Mouse (Mus musculus) kidney, adult 8-10 months (tissue): Measurements from ENCODE around the gene Tppp2.
"Not testable (repeated sequence)": the region's sequence is repeated elsewhere in the genome, so short reads cannot be mapped to it uniquely, and the experiment has no call there.

ENCODE experiments used
- DNase-seq, 2 experiments: peaks; one replicate each; pipeline ENCODE4 v3.0.0; 2022

Gene Tppp2

GRCm38 (mm10) chr14:51912391-51913061, 5.7 kb upstream of the Tppp2 start:
- DNase-seq = peak; percentile 53 to 71

- peak; percentile 84 to 90 for DNase-seq
Observed at GRCm38 (mm10) chr14:51913062-51913959, 4.9 kb upstream of the Tppp2 start.

GRCm38 (mm10) chr14:51913960-51914762, 4.1 kb upstream of the Tppp2 start, which contains the start of gene Ndrg2:
Gene Ndrg2, minus strand, starts transcription at chr14:51914158.
- peak; percentile 63 to 70 for DNase-seq

GRCm38 (mm10) chr14:51915030-51915429, 3.2 kb upstream of the Tppp2 start:
- DNase-seq = no peak

GRCm38 (mm10) chr14:51916539-51916938, 1.7 kb upstream of the Tppp2 start:
- DNase-seq = no peak

- no peak for DNase-seq
Observed at GRCm38 (mm10) chr14:51918966-51919365, 741 bp downstream of the Tppp2 start.

GRCm38 (mm10) chr14:51921759-51922570, 3.7 kb downstream of the Tppp2 start:
- no peak for DNase-seq

GRCm38 (mm10) chr14:51922571-51922865, 4.3 kb downstream of the Tppp2 start, which contains the start of gene Rnase13:
Gene Rnase13, minus strand, starts transcription at chr14:51922773.
- no peak for DNase-seq

- no peak for DNase-seq
Observed at GRCm38 (mm10) chr14:51922910-51923309, 4.7 kb downstream of the Tppp2 start.

GRCm38 (mm10) chr14:51923492-51923891, 5.3 kb downstream of the Tppp2 start:
- DNase-seq = no peak

GRCm38 (mm10) chr14:51926930-51927329, 8.7 kb downstream of the Tppp2 start:
- not testable (repeated sequence) for DNase-seq

- peak; percentile 70 to 74 for DNase-seq
Observed at GRCm38 (mm10) chr14:51929309-51929943, 11.2 kb downstream of the Tppp2 start.

- no peak for DNase-seq
Observed at GRCm38 (mm10) chr14:51929968-51930367, 11.7 kb downstream of the Tppp2 start.

GRCm38 (mm10) chr14:51930824-51931223, 12.6 kb downstream of the Tppp2 start:
- DNase-seq = peak; percentile 73 to 78

GRCm38 (mm10) chr14:51932092-51933020, 14.1 kb downstream of the Tppp2 start:
- no peak for DNase-seq

GRCm38 (mm10) chr14:51939005-51939404, 20.8 kb downstream of the Tppp2 start:
- DNase-seq = no peak

GRCm38 (mm10) chr14:51940944-51941560, 22.8 kb downstream of the Tppp2 start:
- DNase-seq = peak; percentile 29 to 44

- DNase-seq = no peak
Observed at GRCm38 (mm10) chr14:51941577-51941976, 23.4 kb downstream of the Tppp2 start.

- no peak for DNase-seq
Observed at GRCm38 (mm10) chr14:51942236-51942635, 24.0 kb downstream of the Tppp2 start.

GRCm38 (mm10) chr14:51943336-51943735, 25.1 kb downstream of the Tppp2 start:
- DNase-seq = no peak
